Mouse (Mus musculus) thymus, postnatal 14 days (tissue): ENCODE measurements at regions not wholly inside any gene's neighbourhood (a gene's known extent, or its start where the extent isn't known, plus 50 kb on each side); places are given as distances from the start of the nearest gene placed in this dataset.
"Not testable (repeated sequence)": the region's sequence is repeated elsewhere in the genome, so short reads cannot be mapped to it uniquely, and the experiment has no call there.

ENCODE experiments used
- DNase-seq: peaks from one replicate; pipeline ENCODE4 v3.0.0; 2021

GRCm38 (mm10) chrX:18960465-18960864, 499.3 kb upstream of the 4930578C19Rik start:
- no peak for DNase-seq

- no peak for DNase-seq
Observed at GRCm38 (mm10) chrX:18942612-18943011, 481.4 kb upstream of the 4930578C19Rik start.

GRCm38 (mm10) chrX:18933340-18933739, 472.1 kb upstream of the 4930578C19Rik start:
- DNase-seq: no peak

- DNase-seq: no peak
Observed at GRCm38 (mm10) chrX:18923084-18923483, 461.9 kb upstream of the 4930578C19Rik start.

GRCm38 (mm10) chrX:18921366-18922092, 460.3 kb upstream of the 4930578C19Rik start:
- DNase-seq: no peak

GRCm38 (mm10) chrX:18882784-18883171, 421.6 kb upstream of the 4930578C19Rik start:
- no peak for DNase-seq

GRCm38 (mm10) chrX:18882088-18882783, 421.0 kb upstream of the 4930578C19Rik start:
- DNase-seq: peak; percentile 2

- DNase-seq: no peak
Observed at GRCm38 (mm10) chrX:18875734-18876133, 414.5 kb upstream of the 4930578C19Rik start.

GRCm38 (mm10) chrX:18874051-18874450, 412.9 kb upstream of the 4930578C19Rik start:
- no peak for DNase-seq

- DNase-seq: no peak
Observed at GRCm38 (mm10) chrX:18838668-18839067, 377.5 kb upstream of the 4930578C19Rik start.

- not testable (repeated sequence) for DNase-seq
Observed at GRCm38 (mm10) chrX:18824971-18825370, 363.8 kb upstream of the 4930578C19Rik start.

- no peak for DNase-seq
Observed at GRCm38 (mm10) chrX:18814441-18814973, 353.3 kb upstream of the 4930578C19Rik start.
